29 mouse cellular contexts compared by ENCODE assay signal in genomic region chr4:101424495-101424894, GRCm38 (mm10). TPM values are rescaled to one million over a fixed set of nuclear protein-coding genes. Genes with fewer than 3 reads are reported as not detected.
DNase-seq lines count a peak whose midpoint lies in the region; ATAC-seq lines count a peak whose summit lies in the region.
"Had no signal": no experiment of that assay in that cellular context is flagged by ENCODE, and none has a peak within 500 bp of the region (broad histone marks: within the 10 kb centered on the region; RNA-seq: fewer than 3 reads in every experiment).

No protein-coding gene starts in this region.

- 0 out of 2 replicates have a peak, but pooled peaks cover 4% of the 10 kb centered on the region for H3K4me1 ChIP-seq in kidney, embryonic 15.5 days
- no peaks in the 10 kb centered on the region for H3K4me1 ChIP-seq in kidney, embryonic 14.5 days (ENCODE audit: control insufficient read depth, insufficient read depth, low read length)
- H3K4me1 ChIP-seq: embryonic facial prominence, embryonic 12.5 days had no signal

- H3K27ac ChIP-seq in kidney, embryonic 15.5 days = no peak overlapping the region
- no peak overlapping the region for H3K27ac ChIP-seq in kidney, embryonic 14.5 days (ENCODE audit: low read depth, low read length)
- H3K27ac ChIP-seq: embryonic facial prominence, embryonic 12.5 days; gastrocnemius, adult 2 months; heart, adult 2 months; heart, embryonic 13.5 days; hindbrain, embryonic 14.5 days; liver, embryonic 14.5 days; macrophage; midbrain, embryonic 13.5 days had no signal

- no peaks in the 10 kb centered on the region for H3K9me3 ChIP-seq in kidney, embryonic 15.5 days (replicated peaks)
- no peaks in the 10 kb centered on the region for H3K9me3 ChIP-seq in kidney, embryonic 14.5 days (ENCODE audit: control insufficient read depth, low read length)
- H3K9me3 ChIP-seq: embryonic facial prominence, embryonic 12.5 days; heart, embryonic 13.5 days; midbrain, embryonic 13.5 days had no signal

- 90% methylated on average over 3 of the region's 3 CpGs for WGBS in kidney, embryonic 15.5 days
- WGBS in kidney, embryonic 14.5 days = 87% methylated on average over 3 of the region's 3 CpGs

- H3K4me3 ChIP-seq in kidney, embryonic 15.5 days (replicated peaks) = no peak overlapping the region
- H3K4me3 ChIP-seq in kidney, embryonic 14.5 days (ENCODE audit: low read length) = no peak overlapping the region
- H3K4me3 ChIP-seq: embryonic facial prominence, embryonic 12.5 days; gastrocnemius, adult 2 months; heart, adult 2 months; heart, embryonic 13.5 days; midbrain, embryonic 13.5 days had no signal

- peaks cover 5% of the 10 kb centered on the region; the same call in 1 of the 2 replicates for H3K27me3 ChIP-seq in kidney, embryonic 15.5 days
- H3K27me3 ChIP-seq in kidney, embryonic 14.5 days (ENCODE audit: control insufficient read depth, insufficient read depth, low read length) = 0 out of 2 replicates have a peak, but pooled peaks cover 4% of the 10 kb centered on the region
- H3K27me3 ChIP-seq: embryonic facial prominence, embryonic 12.5 days; heart, embryonic 13.5 days had no signal

- H3K9ac ChIP-seq in kidney, embryonic 15.5 days = no peak overlapping the region
- H3K9ac ChIP-seq in kidney, embryonic 14.5 days (ENCODE audit: low read depth, low read length) = no peak overlapping the region
- H3K9ac ChIP-seq: embryonic facial prominence, embryonic 12.5 days; heart, embryonic 13.5 days; hindbrain, embryonic 14.5 days; liver, embryonic 14.5 days; midbrain, embryonic 13.5 days had no signal

- no peaks in the 10 kb centered on the region for H3K36me3 ChIP-seq in kidney, embryonic 15.5 days
- no peaks in the 10 kb centered on the region for H3K36me3 ChIP-seq in kidney, embryonic 14.5 days (ENCODE audit: control insufficient read depth, insufficient read depth, low read length)
- H3K36me3 ChIP-seq: embryonic facial prominence, embryonic 12.5 days; heart, embryonic 13.5 days; midbrain, embryonic 13.5 days had no signal

- DNase-seq in kidney, adult 11 months = peak; percentile 80
- DNase-seq in kidney, postnatal 25 days = peak; percentile 42 to 67
- peak; percentile 68 for DNase-seq in cerebellum, adult 9-10 months
- DNase-seq in cerebellum, postnatal 25 days = peak; percentile 10 to 16
- DNase-seq in natural killer cell, adult 2 months (ENCODE audit: low spot score in 2 of 2) = no peak
- DNase-seq: adrenal gland, adult 2 months; B cell, adult 2 months; embryo, embryonic 11 days; gastrocnemius, adult 2 months; gastrocnemius, postnatal 36 days; heart, adult 2 months; heart, postnatal 10 days; liver; lung, adult 2 months; lung, postnatal 10 days; retina, postnatal 1 day; right cerebral cortex, postnatal 14 days; thymus, postnatal 4 days had no signal

- no peak for ATAC-seq in kidney, embryonic 15.5 days (replicated peaks; ENCODE audit: low FRiP score)
- ATAC-seq in kidney, embryonic 14.5 days (ENCODE audit: low FRiP score, low TSS enrichment) = no peak
- ATAC-seq: activated CD4-positive, CD25-positive, alpha-beta regulatory T cell, adult 4 months; forebrain, embryonic 14.5 days; intestine, postnatal 0 days; midbrain, embryonic 13.5 days had no signal

- no peak overlapping the region for H3K4me2 ChIP-seq in kidney, embryonic 15.5 days
- H3K4me2 ChIP-seq in kidney, embryonic 14.5 days (replicated peaks; ENCODE audit: low read depth, low read length) = no peak overlapping the region
- H3K4me2 ChIP-seq: embryonic facial prominence, embryonic 12.5 days; heart, embryonic 13.5 days; hindbrain, embryonic 14.5 days; midbrain, embryonic 13.5 days had no signal

RNA-seq across cellular contexts. Expression of gene Ak4, which starts 5.4 kb away (rescaled TPM):
- polyA plus RNA-seq in kidney, embryonic 15.5 days (2015; fragmentation: Nextera tagmentation; extraction: Ambion mirVana) = 17.8 and 19.0 TPM in 2 replicates
- polyA plus RNA-seq in kidney, embryonic 14.5 days (2014; fragmentation: Nextera tagmentation; extraction: Ambion mirVana) = 5.1 and 5.3 TPM in 2 replicates

Comparison
In these comparisons a context has a peak if more than half of its experiments do, and no peak if none do; other contexts are left out.
1. DNase-seq: peak in kidney, adult 11 months (single experiment), kidney, postnatal 25 days (2 of 2), cerebellum, adult 9-10 months (single experiment) and cerebellum, postnatal 25 days (2 of 2); none in natural killer cell, adult 2 months (0 of 2).